Mouse (Mus musculus): Measurements from ENCODE around the gene Twsg1.

GRCm38 (mm10) chr17:65914083-65914482 is 36.9 kb downstream of the Twsg1 start:
- no peak for TF ChIP-seq POLR2A (IDR thresholded peaks at IDR 0.05; ENCODE audit: low read depth, low read length)
- TF ChIP-seq CTCF (conservative IDR thresholded peaks at IDR 0.05; ENCODE audit: insufficient read depth, insufficient read length, low read depth, low read length), result no peak

Measured in kidney, adult 2 months (tissue).